Mouse (Mus musculus) C2C12 (cell line): ENCODE measurements around the gene Mob3b. TPM values are rescaled to one million over a fixed set of nuclear protein-coding genes. Genes with fewer than 3 reads are reported as not detected.

Source experiments
- H3K27me3 ChIP-seq: one replicate; pipeline ENCODE4 v1.6.1; 2011; ENCODE audit not compliant: control insufficient read depth, insufficient read depth, insufficient read length
- H3K36me3 ChIP-seq: one replicate; pipeline ENCODE4 v1.6.1; 2011; ENCODE audit not compliant: control insufficient read depth, insufficient read depth
- H3K4me3 ChIP-seq: one replicate; pipeline ENCODE4 v1.5.1; 2011; ENCODE audit warnings: mild to moderate bottlenecking, control low read depth; ENCODE audit not compliant: poor library complexity, insufficient read depth, severe bottlenecking
- H3K79me2 ChIP-seq: one replicate; pipeline ENCODE4 v1.6.1; 2011; ENCODE audit not compliant: control insufficient read depth, insufficient read depth
- H3K79me3 ChIP-seq: one replicate; pipeline ENCODE4 v1.6.1; 2011; ENCODE audit warnings: low read depth, control low read depth
- H3ac ChIP-seq: one replicate; pipeline ENCODE3; 2011; ENCODE audit warnings: low read depth; ENCODE audit not compliant: control insufficient read depth, insufficient read length
- CEBPB ChIP-seq: IDR thresholded peaks from one replicate; pipeline ENCODE4 v1.6.1; 2011; ENCODE audit warnings: low read depth, mild to moderate bottlenecking, control low read depth, moderate library complexity
- CTCF ChIP-seq: IDR thresholded peaks from one replicate; pipeline ENCODE4 v1.5.1; 2011; ENCODE audit not compliant: control insufficient read depth, insufficient read depth, insufficient read length
- FOSL1 ChIP-seq: IDR thresholded peaks from one replicate; pipeline ENCODE4 v1.8.0; 2011; ENCODE audit warnings: mild to moderate bottlenecking, low read length; ENCODE audit not compliant: poor library complexity, insufficient read depth, severe bottlenecking
- MAX ChIP-seq: IDR thresholded peaks from one replicate; pipeline ENCODE4 v1.6.1; 2011; ENCODE audit warnings: mild to moderate bottlenecking, control low read depth
- MYOD1 ChIP-seq: IDR thresholded peaks from one replicate; pipeline ENCODE4 v1.6.1; 2011; ENCODE audit warnings: low read depth; ENCODE audit not compliant: control insufficient read depth, insufficient read length
- MYOG ChIP-seq: IDR thresholded peaks from one replicate; pipeline ENCODE4 v1.6.1; 2011; ENCODE audit not compliant: control insufficient read depth, insufficient read length; ENCODE audit errors: extremely low read depth
- USF1 ChIP-seq: IDR thresholded peaks from one replicate; pipeline ENCODE4 v1.6.1; 2011; ENCODE audit warnings: low read depth, mild to moderate bottlenecking, control low read depth, moderate library complexity
- polyA plus RNA-seq: library from polyadenylated mRNA; unstranded; fragments of >200 nt; fragmentation: generic; extraction: Trizol; gene quantifications from one replicate; pipeline ENCODE4 v1.2.1, GENCODE M21; 2012; ENCODE audit warnings: missing spikeins

Gene Mob3b
- polyA plus RNA-seq, 1 experiment: 0.18 TPM

- TF ChIP-seq MAX (no peak), MYOG (no peak), USF1 (no peak), CTCF (no peak)
- Histone ChIP-seq H3ac (no peak overlapping the region), H3K36me3 (no peaks in the 10 kb centered on the region), H3K79me2 (no peaks in the 10 kb centered on the region), H3K4me3 (no peak overlapping the region), H3K79me3 (no peaks in the 10 kb centered on the region), H3K27me3 (no peaks in the 10 kb centered on the region)
These were observed 44.8 kb downstream of the Mob3b start for GRCm38 (mm10) chr4:35112452-35112851.

- no peaks in the 10 kb centered on the region for H3K79me3 ChIP-seq
- H3K79me2 ChIP-seq: no peaks in the 10 kb centered on the region
- H3K4me3 ChIP-seq: no peak overlapping the region
- H3K36me3 ChIP-seq: no peaks in the 10 kb centered on the region
- H3K27me3 ChIP-seq: no peaks in the 10 kb centered on the region
- TF ChIP-seq CEBPB (no peak), USF1 (no peak), FOSL1 (no peak), MYOD1 (no peak), MYOG (no peak), MAX (no peak)
- H3ac ChIP-seq: no peak overlapping the region
These were observed 52.0 kb downstream of the Mob3b start for GRCm38 (mm10) chr4:35105115-35105773.

- no peaks in the 10 kb centered on the region for H3K36me3 ChIP-seq
- H3K27me3 ChIP-seq: no peaks in the 10 kb centered on the region
- TF ChIP-seq CTCF: no peak
- no peak for TF ChIP-seq MYOG
- no peak for TF ChIP-seq USF1
- TF ChIP-seq MYOD1: no peak
- no peaks in the 10 kb centered on the region for H3K79me3 ChIP-seq
- H3K4me3 ChIP-seq: no peak overlapping the region
- H3ac ChIP-seq: no peak overlapping the region
- H3K79me2 ChIP-seq: no peaks in the 10 kb centered on the region
These were observed 56.1 kb downstream of the Mob3b start for GRCm38 (mm10) chr4:35101201-35101600.

GRCm38 (mm10) chr4:35099865-35100780 is 57.2 kb downstream of the Mob3b start:
- TF ChIP-seq MAX (no peak), USF1 (no peak), CTCF (no peak), MYOG (no peak), FOSL1 (no peak), MYOD1 (no peak), CEBPB (no peak)
- Histone ChIP-seq H3K79me3 (no peaks in the 10 kb centered on the region), H3K36me3 (no peaks in the 10 kb centered on the region), H3K79me2 (no peaks in the 10 kb centered on the region), H3K27me3 (no peaks in the 10 kb centered on the region), H3ac (no peak overlapping the region), H3K4me3 (no peak overlapping the region)

- Histone ChIP-seq H3K79me3 (no peaks in the 10 kb centered on the region), H3K4me3 (no peak overlapping the region), H3K79me2 (no peaks in the 10 kb centered on the region), H3K27me3 (no peaks in the 10 kb centered on the region), H3K36me3 (no peaks in the 10 kb centered on the region), H3ac (no peak overlapping the region)
- TF ChIP-seq MYOG: no peak
- TF ChIP-seq CTCF: no peak
- no peak for TF ChIP-seq CEBPB
- no peak for TF ChIP-seq USF1
- TF ChIP-seq FOSL1: no peak
- TF ChIP-seq MAX: no peak
- no peak for TF ChIP-seq MYOD1
These were observed 57.9 kb downstream of the Mob3b start for GRCm38 (mm10) chr4:35099210-35099864.
